Comparison of ENCODE assay signal across 29 mouse cellular contexts in the genomic region with DNA sequence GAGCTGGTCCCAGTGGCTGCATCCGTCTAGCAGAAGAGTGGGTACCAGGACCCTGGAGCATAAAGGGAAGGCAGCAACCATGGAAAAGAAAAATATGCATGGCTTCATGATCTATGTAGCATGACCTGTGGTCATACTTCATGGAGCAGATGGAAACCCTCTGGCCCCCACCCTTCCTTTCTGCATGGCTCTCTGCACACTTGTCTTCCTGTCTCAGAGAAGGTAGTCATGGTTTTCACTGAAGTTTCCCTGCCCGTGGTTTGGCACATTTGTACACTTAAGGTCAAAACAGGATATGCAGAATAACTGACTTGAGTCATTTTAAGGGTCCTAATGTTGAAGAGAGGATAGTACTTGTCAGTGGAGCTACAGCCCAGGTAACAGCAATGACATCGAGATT. TPM values are rescaled to one million over a fixed set of nuclear protein-coding genes. Genes with fewer than 3 reads are reported as not detected.
DNase-seq lines count a peak whose midpoint lies in the region; ATAC-seq and TF ChIP-seq lines count a peak whose summit lies in the region.
"Had no signal": no experiment of that assay in that cellular context is flagged by ENCODE, and none has a peak within 500 bp of the region (broad histone marks: within the 10 kb centered on the region; RNA-seq: fewer than 3 reads in every experiment).

No protein-coding gene starts in this region.

- ATAC-seq in liver, postnatal 0 days = peak; percentile 25; the same call in 1 of the 2 replicates
- no peak for ATAC-seq in liver, embryonic 11.5 days (replicated peaks; ENCODE audit: low FRiP score)
- ATAC-seq: activated CD4-positive, CD25-positive, alpha-beta regulatory T cell, adult 4 months; CD4-positive, CD25-positive, alpha-beta regulatory T cell, adult 4 months; forebrain, embryonic 13.5 days; forebrain, embryonic 16.5 days had no signal

- H3K36me3 ChIP-seq in liver, postnatal 0 days (replicated peaks; ENCODE audit: insufficient read depth, low read length) = no peaks in the 10 kb centered on the region
- H3K36me3 ChIP-seq in liver, embryonic 11.5 days (ENCODE audit: control insufficient read depth, insufficient read depth, low read length) = no peaks in the 10 kb centered on the region
- H3K36me3 ChIP-seq in CH12.LX (replicated peaks in 1 of 2; ENCODE audit: control insufficient read depth in 1 of 2, insufficient read depth in 1 of 2, low read length in 1 of 2) = no peaks in the 10 kb centered on the region
- no peaks in the 10 kb centered on the region for H3K36me3 ChIP-seq in embryonic facial prominence, embryonic 10.5 days (replicated peaks)
- H3K36me3 ChIP-seq: forebrain, embryonic 10.5 days; heart, embryonic 10.5 days; heart, embryonic 13.5 days had no signal

- no peaks in the 10 kb centered on the region for H3K27me3 ChIP-seq in liver, postnatal 0 days (ENCODE audit: insufficient read depth, low read length)
- H3K27me3 ChIP-seq in liver, embryonic 11.5 days (replicated peaks; ENCODE audit: control insufficient read depth, insufficient read depth, low read length) = no peaks in the 10 kb centered on the region
- H3K27me3 ChIP-seq in CH12.LX (replicated peaks) = no peaks in the 10 kb centered on the region
- no peaks in the 10 kb centered on the region for H3K27me3 ChIP-seq in embryonic facial prominence, embryonic 10.5 days (replicated peaks; ENCODE audit: low read depth, poor library complexity, severe bottlenecking)
- H3K27me3 ChIP-seq: forebrain, embryonic 13.5 days; heart, embryonic 13.5 days had no signal

- no peaks in the 10 kb centered on the region for H3K79me2 ChIP-seq in CH12.LX (replicated peaks; ENCODE audit: control insufficient read depth, extremely low read depth, insufficient read depth, poor library complexity, severe bottlenecking)

- H3K9me3 ChIP-seq in liver, postnatal 0 days (ENCODE audit: low read length) = no peaks in the 10 kb centered on the region
- no peaks in the 10 kb centered on the region for H3K9me3 ChIP-seq in liver, embryonic 11.5 days (ENCODE audit: control insufficient read depth, low read length)
- H3K9me3 ChIP-seq in CH12.LX (replicated peaks; ENCODE audit: low read length) = no peaks in the 10 kb centered on the region
- H3K9me3 ChIP-seq in embryonic facial prominence, embryonic 10.5 days = no peaks in the 10 kb centered on the region
- H3K9me3 ChIP-seq: forebrain, embryonic 10.5 days; forebrain, embryonic 13.5 days; heart, embryonic 10.5 days; heart, embryonic 13.5 days had no signal

- no peak for TF ChIP-seq CTCF in liver, postnatal 0 days (IDR thresholded peaks at IDR 0.05; ENCODE audit: low read depth)
- TF ChIP-seq CTCF in CH12.LX (conservative IDR thresholded peaks at IDR 0.05 in 1 of 2, IDR thresholded peaks at IDR 0.05 in 1 of 2; ENCODE audit: low read depth in 2 of 2, low read length in 2 of 2) = no peak

- DNase-seq in liver, postnatal 0 days = no peak
- DNase-seq in liver, embryonic 11.5 days (ENCODE audit: low spot score) = no peak
- peak; percentile 19 to 36 for DNase-seq in spleen, adult 18-20 months
- no peak for DNase-seq in spleen, adult 12 weeks (ENCODE audit: low spot score)
- DNase-seq in CH12.LX (ENCODE audit: extremely low read depth) = peak; percentile 8
- no peak for DNase-seq in embryonic facial prominence, embryonic 10.5 days (ENCODE audit: low spot score)
- no peak for DNase-seq in thymus, postnatal 14 days
- DNase-seq: adrenal gland, adult 8-10 months; adrenal gland, postnatal 25 days; cerebellum, adult 11-12 months; cerebellum, adult 8-10 months; cerebellum, postnatal 36 days; embryo, embryonic 11 days; gastrocnemius, postnatal 10 days; gastrocnemius, postnatal 36 days; heart, postnatal 14 days; heart, postnatal 4 days had no signal

- H3K4me1 ChIP-seq in liver, postnatal 0 days (ENCODE audit: insufficient read depth) = no peaks in the 10 kb centered on the region
- no peaks in the 10 kb centered on the region for H3K4me1 ChIP-seq in liver, embryonic 11.5 days (replicated peaks; ENCODE audit: control insufficient read depth, insufficient read depth, low read length)
- H3K4me1 ChIP-seq in CH12.LX (ENCODE audit: control insufficient read depth in 1 of 2, insufficient read depth in 2 of 2) = peaks cover 0 to 9% of the 10 kb centered on the region in 2 experiments; a peak in 2 of 4 replicates
- no peaks in the 10 kb centered on the region for H3K4me1 ChIP-seq in embryonic facial prominence, embryonic 10.5 days
- H3K4me1 ChIP-seq: forebrain, embryonic 10.5 days; heart, embryonic 10.5 days; heart, embryonic 13.5 days had no signal

- TF ChIP-seq EP300 in liver, postnatal 0 days (IDR thresholded peaks at IDR 0.05; ENCODE audit: low read depth) = no peak
- TF ChIP-seq EP300 in CH12.LX (IDR thresholded peaks at IDR 0.05; ENCODE audit: low read length) = no peak

- H3K4me2 ChIP-seq in liver, postnatal 0 days (ENCODE audit: low read depth, low read length) = no peak overlapping the region
- no peak overlapping the region for H3K4me2 ChIP-seq in liver, embryonic 11.5 days
- H3K4me2 ChIP-seq in CH12.LX (ENCODE audit: insufficient read depth, low read depth, poor library complexity, severe bottlenecking) = no peak overlapping the region
- H3K4me2 ChIP-seq: forebrain, embryonic 13.5 days; heart, embryonic 13.5 days; hindbrain, embryonic 14.5 days had no signal

- no peak overlapping the region for H3K9ac ChIP-seq in liver, postnatal 0 days (replicated peaks)
- H3K9ac ChIP-seq in liver, embryonic 11.5 days (ENCODE audit: low read depth, low read length) = no peak overlapping the region
- H3K9ac ChIP-seq in CH12.LX (ENCODE audit: insufficient read depth, low read depth) = no peak overlapping the region
- H3K9ac ChIP-seq: forebrain, embryonic 13.5 days; heart, embryonic 13.5 days; hindbrain, embryonic 14.5 days had no signal

- WGBS in liver, postnatal 0 days (ENCODE audit: insufficient replicate concordance) = 63% methylated on average over 3 of the region's 3 CpGs
- WGBS in liver, embryonic 11.5 days = 79% methylated on average over 3 of the region's 3 CpGs
- WGBS in embryonic facial prominence, embryonic 10.5 days = 87% methylated on average over 3 of the region's 3 CpGs

- no peak for TF ChIP-seq POLR2A in CH12.LX (IDR thresholded peaks at IDR 0.05; ENCODE audit: low read depth, low read length)

- no peak for TF ChIP-seq RAD21 in CH12.LX (IDR thresholded peaks at IDR 0.05; ENCODE audit: low read depth, low read length)

- dilution Hi-C loops in CH12.LX (cut with MboI; ENCODE audit: extremely low pct_ligation_motif_present, extremely low pct_unique_long_range_greater_than_20kb, low sequenced_read_pairs) = no loop called here

- H3K4me3 ChIP-seq in liver, postnatal 0 days (ENCODE audit: low read depth, low read length) = no peak overlapping the region
- no peak overlapping the region for H3K4me3 ChIP-seq in liver, embryonic 11.5 days (ENCODE audit: low read depth, low read length)
- no peak overlapping the region for H3K4me3 ChIP-seq in CH12.LX (replicated peaks in 1 of 3; ENCODE audit: low read depth in 2 of 3, low read length in 2 of 3, poor library complexity in 1 of 3)
- no peak overlapping the region for H3K4me3 ChIP-seq in embryonic facial prominence, embryonic 10.5 days
- H3K4me3 ChIP-seq: forebrain, embryonic 10.5 days; forebrain, embryonic 13.5 days; heart, adult 2 months; heart, embryonic 10.5 days; heart, embryonic 13.5 days had no signal

- no peak overlapping the region for H3K27ac ChIP-seq in liver, postnatal 0 days (ENCODE audit: low read depth)
- no peak overlapping the region for H3K27ac ChIP-seq in liver, embryonic 11.5 days (ENCODE audit: low read depth, low read length)
- no peak overlapping the region for H3K27ac ChIP-seq in CH12.LX (ENCODE audit: insufficient read depth, low read depth)
- H3K27ac ChIP-seq in embryonic facial prominence, embryonic 10.5 days (replicated peaks) = no peak overlapping the region
- H3K27ac ChIP-seq: forebrain, embryonic 10.5 days; forebrain, embryonic 13.5 days; heart, adult 2 months; heart, embryonic 10.5 days; heart, embryonic 13.5 days; hindbrain, embryonic 14.5 days had no signal

- in situ Hi-C loops in CH12.LX (cut with MboI; ENCODE audit: low pct_ligation_motif_present, low pct_unique_long_range_greater_than_20kb, low sequenced_read_pairs) = no loop called here

TF ChIP-seq in CH12.LX, 34 proteins besides CTCF, POLR2A, EP300 and RAD21:
- TF ChIP-seq HCFC1 (IDR thresholded peaks at IDR 0.05; ENCODE audit: low read depth, low read length) (no peak), KAT2A (IDR thresholded peaks at IDR 0.05; ENCODE audit: insufficient replicate concordance, low read length) (no peak), ZNF384 (IDR thresholded peaks at IDR 0.05; ENCODE audit: low read depth, low read length) (no peak), IRF4 (IDR thresholded peaks at IDR 0.05; ENCODE audit: low read depth, low read length) (no peak), UBTF (IDR thresholded peaks at IDR 0.05; ENCODE audit: low read depth, low read length) (no peak), NELFE (IDR thresholded peaks at IDR 0.05; ENCODE audit: low read depth, low read length) (no peak), CHD1 (IDR thresholded peaks at IDR 0.05; ENCODE audit: low read depth, low read length) (no peak), ETS1 (conservative IDR thresholded peaks at IDR 0.05; ENCODE audit: low read depth, low read length) (no peak), MAX (IDR thresholded peaks at IDR 0.05; ENCODE audit: low read length) (no peak), USF1 (IDR thresholded peaks at IDR 0.05; ENCODE audit: low read depth, low read length) (no peak), NRF1 (IDR thresholded peaks at IDR 0.05; ENCODE audit: low read depth, low read length) (no peak), SMC3 (IDR thresholded peaks at IDR 0.05; ENCODE audit: low read depth, low read length) (no peak), MXI1 (IDR thresholded peaks at IDR 0.05; ENCODE audit: low read depth, low read length) (no peak)

RNA-seq across cellular contexts. Expression of gene Alk, which starts 16.8 kb away (rescaled TPM):
- polyA plus RNA-seq in liver, postnatal 0 days (2015; fragmentation: Nextera tagmentation; extraction: Ambion mirVana) = 0.05 and 0.07 TPM in 2 replicates
- 0.21 and 0.22 TPM in 2 replicates for polyA plus RNA-seq in liver, embryonic 11.5 days (2014; fragmentation: Nextera tagmentation; extraction: Ambion mirVana)
- total RNA-seq in CH12.LX (2012; rRNA removed) (0.21 and 0.38 TPM in 2 replicates), CH12.LX (2014; rRNA removed) (0.27 and 0.44 TPM in 2 replicates)
- 0.42 and 0.63 TPM in 2 replicates for polyA plus RNA-seq in CH12.LX (2012; ENCODE audit: insufficient read length, low read depth)
- polyA plus RNA-seq in embryonic facial prominence, embryonic 10.5 days (2016; fragmentation: Nextera tagmentation; extraction: Ambion mirVana) = 0.23 and 0.40 TPM in 2 replicates
- total RNA-seq: gastrocnemius, adult 18-20 months; granulocyte monocyte progenitor cell, adult 5-6 weeks; heart, adult 2 months had no signal
- polyA plus RNA-seq: C2C12 had no signal

Comparison
In these comparisons a context has a peak if more than half of its experiments do, and no peak if none do; other contexts are left out.
1. DNase-seq: peak in spleen, adult 18-20 months (2 of 2) and CH12.LX (single experiment); none in liver, postnatal 0 days (single experiment), liver, embryonic 11.5 days (single experiment), spleen, adult 12 weeks (single experiment), embryonic facial prominence, embryonic 10.5 days (single experiment) and thymus, postnatal 14 days (single experiment).